Mouse (Mus musculus): ENCODE measurements around the gene Art3.
"Not testable (repeated sequence)": the region's sequence is repeated elsewhere in the genome, so short reads cannot be mapped to it uniquely, and the experiment has no call there.

Gene Art3

GRCm38 (mm10) chr5:92340606-92341005, 9.0 kb downstream of the Art3 start:
- DNase-seq, result no peak

GRCm38 (mm10) chr5:92345006-92345405, 13.4 kb downstream of the Art3 start:
- DNase-seq, result no peak

DNA sequence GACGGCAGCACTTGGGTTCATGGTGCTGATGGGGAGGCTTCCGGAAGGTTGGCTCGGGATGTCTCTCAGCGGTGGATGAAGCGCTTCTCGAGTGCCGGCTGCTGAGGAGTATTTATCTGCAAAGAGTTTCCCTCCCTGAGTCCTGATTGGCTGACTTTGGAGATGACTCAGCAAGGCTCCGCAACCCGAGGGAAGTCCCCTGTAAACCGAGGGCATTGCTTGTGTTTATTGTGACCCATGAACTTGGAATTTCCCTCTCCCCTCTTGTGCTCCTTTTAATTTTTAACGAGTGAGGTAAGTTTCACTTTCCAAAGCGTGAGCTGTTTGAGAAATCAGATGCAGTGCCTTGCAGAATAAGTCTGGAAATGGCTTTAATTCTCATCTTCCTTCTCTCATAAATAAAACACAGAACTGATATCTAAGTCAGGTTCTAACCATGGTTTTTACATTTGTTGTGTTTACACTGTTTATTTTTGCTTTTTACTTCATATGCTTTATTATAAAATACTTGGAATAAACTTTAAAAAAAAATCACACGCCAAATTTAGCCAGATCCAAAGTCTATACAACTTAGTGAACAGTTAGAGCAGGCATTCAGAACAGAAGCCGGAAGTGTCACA, 17.3 kb downstream of the Art3 start, which contains the start of gene Cxcl10:
Gene Cxcl10 (minus strand): TSS at position 96 of the 620 bp plus-strand sequence.
- DNase-seq, result peak; percentile 19 to 26

GRCm38 (mm10) chr5:92349731-92350130, 18.1 kb downstream of the Art3 start:
- DNase-seq, result no peak

- not testable (repeated sequence) for DNase-seq
Observed at GRCm38 (mm10) chr5:92352716-92353115, 21.1 kb downstream of the Art3 start.

DNA sequence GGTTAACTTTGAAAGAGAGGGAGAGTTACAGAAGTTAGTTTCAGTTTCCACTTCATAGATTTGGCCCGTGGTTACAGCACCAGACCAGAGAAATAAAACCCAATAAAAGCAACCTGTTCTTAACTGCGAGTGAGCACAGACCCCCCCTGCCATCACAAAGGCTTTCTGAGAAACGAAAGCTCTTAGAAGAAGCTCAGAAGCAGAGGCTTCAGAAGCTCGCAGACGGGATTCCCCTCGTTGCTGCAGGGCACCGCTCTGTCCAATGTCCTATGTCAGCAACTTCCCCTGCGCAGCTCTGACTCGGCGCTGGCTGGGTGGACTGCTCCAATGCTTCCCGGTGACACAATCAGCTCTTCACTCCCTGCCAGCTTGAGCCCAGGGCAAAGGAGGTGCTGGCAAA, 21.9 kb downstream of the Art3 start:
- peak; percentile 43 to 65 for DNase-seq

- DNase-seq, result no peak
Observed at GRCm38 (mm10) chr5:92358033-92358432, 26.4 kb downstream of the Art3 start.

GRCm38 (mm10) chr5:92358767-92359455, 27.3 kb downstream of the Art3 start:
- no peak for DNase-seq

DNA sequence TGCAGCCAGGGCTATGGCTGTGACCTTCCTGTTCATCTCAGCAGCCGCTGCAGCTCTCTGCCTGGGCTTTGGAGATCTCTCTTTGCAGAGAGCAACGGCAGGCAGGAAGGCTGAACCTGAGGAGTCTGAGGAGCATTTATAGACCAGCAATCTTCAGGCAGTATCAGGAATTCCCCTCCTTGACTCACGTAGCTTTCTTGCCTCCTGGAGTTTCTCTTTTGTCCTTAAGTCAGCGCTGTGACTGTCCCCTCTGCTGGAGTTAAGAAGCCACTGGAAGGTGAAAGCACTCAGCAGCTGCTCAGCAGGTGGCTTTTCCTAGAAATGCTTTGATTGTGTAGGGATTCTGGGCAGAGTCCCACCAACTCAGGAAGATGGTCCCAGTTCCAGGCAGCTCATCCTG, 31.6 kb downstream of the Art3 start:
- DNase-seq, result no peak

- DNase-seq, result no peak
Observed at GRCm38 (mm10) chr5:92364011-92364410, 32.4 kb downstream of the Art3 start.

- no peak for DNase-seq
Observed at GRCm38 (mm10) chr5:92365146-92365705, 33.6 kb downstream of the Art3 start.

- no peak for DNase-seq
Observed at GRCm38 (mm10) chr5:92366565-92366964, 34.9 kb downstream of the Art3 start.

DNA sequence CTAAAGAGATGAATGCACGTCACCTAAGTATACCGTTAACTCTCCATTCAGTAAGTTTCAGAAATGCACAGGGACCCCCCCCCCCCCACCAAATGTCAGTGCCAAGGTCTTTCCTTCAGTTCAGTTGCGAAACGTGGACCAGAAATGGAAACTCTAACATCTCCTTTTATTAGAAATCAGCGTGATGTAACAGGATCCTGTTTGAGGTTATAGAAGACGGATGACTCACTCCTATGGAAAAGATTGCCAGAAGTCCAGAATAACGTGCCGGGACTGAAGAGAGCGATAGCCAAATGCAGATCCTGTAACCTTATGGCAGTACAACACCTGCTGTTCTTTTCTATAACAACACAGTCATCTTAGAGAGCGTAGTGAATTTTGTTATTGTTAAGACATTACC, 36.8 kb downstream of the Art3 start:
- no peak for DNase-seq

- DNase-seq, result no peak
Observed at GRCm38 (mm10) chr5:92369151-92369994, 37.7 kb downstream of the Art3 start.

DNA sequence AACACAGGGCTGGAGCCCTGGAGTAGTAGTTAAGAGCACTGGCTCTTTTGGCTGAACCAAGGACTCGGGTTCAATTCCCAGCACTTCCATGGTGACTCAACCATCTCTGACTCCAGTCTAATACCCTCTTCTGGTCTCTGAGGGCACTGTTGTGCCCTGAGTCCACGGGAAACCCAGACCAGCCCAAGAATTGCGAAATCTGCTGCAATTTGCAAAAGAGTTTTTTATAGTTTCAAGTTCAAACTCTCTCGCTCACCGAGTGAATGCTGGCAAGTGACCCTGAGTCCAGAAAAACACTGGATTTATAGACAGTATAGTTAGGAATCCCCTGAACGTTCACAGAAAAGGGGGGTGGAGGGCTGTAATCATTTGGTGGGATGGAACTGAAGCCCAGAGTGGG, 38.8 kb downstream of the Art3 start:
- no peak for DNase-seq

- DNase-seq, result no peak
Observed at GRCm38 (mm10) chr5:92370891-92371290, 39.3 kb downstream of the Art3 start.

GRCm38 (mm10) chr5:92371361-92371976, 39.8 kb downstream of the Art3 start:
- no peak for DNase-seq

GRCm38 (mm10) chr5:92372605-92373004, 41.0 kb downstream of the Art3 start:
- DNase-seq, result no peak

GRCm38 (mm10) chr5:92374721-92375142, 43.1 kb downstream of the Art3 start:
- DNase-seq, result peak; percentile 38 to 39

GRCm38 (mm10) chr5:92375368-92375767, 43.7 kb downstream of the Art3 start:
- DNase-seq, result peak; percentile 53 to 64

GRCm38 (mm10) chr5:92376795-92377405, 45.3 kb downstream of the Art3 start:
- no peak for DNase-seq

All from spleen, adult 18-20 months (tissue).